Mouse (Mus musculus): ENCODE measurements around the gene Prelid3b. TPM values are rescaled to one million over a fixed set of nuclear protein-coding genes. Genes with fewer than 3 reads are reported as not detected.

Gene Prelid3b
- polyA plus RNA-seq, 1 experiment from 2014 or later, result 130 TPM

GRCm38 (mm10) chr2:174438737-174439449 is 34.0 kb downstream of the Prelid3b start, which contains the start of gene Ctsz:
Gene Ctsz, minus strand, starts transcription at chr2:174439039.
- Histone ChIP-seq H3K4me1 (replicated peaks; ENCODE audit: control insufficient read depth, insufficient read depth, low read length) (no peaks in the 10 kb centered on the region), H3K27ac (ENCODE audit: low read depth, low read length) (no peak within 1 kb of the TSS), H3K27me3 (ENCODE audit: control insufficient read depth, insufficient read depth, low read length) (no peaks in the 10 kb centered on the region)

GRCm38 (mm10) chr2:174438181-174438580 is 34.7 kb downstream of the Prelid3b start:
- WGBS, result 67% methylated on average over 11 of the region's 11 CpGs
- peak overlapping the region; percentile 68 for H3K9ac ChIP-seq (ENCODE audit: low read depth, low read length)
- H3K4me1 ChIP-seq (replicated peaks; ENCODE audit: control insufficient read depth, insufficient read depth, low read length), result no peaks in the 10 kb centered on the region

More at GRCm38 (mm10) chr2:174438737-174439449, 34.0 kb downstream of the Prelid3b start, which contains the start of gene Ctsz:
- DNase-seq (ENCODE audit: low spot score) (peak; percentile 76), ATAC-seq (ENCODE audit: low FRiP score) (peak; percentile 87)
- under 1% methylated on average over 38 of the region's 38 CpGs for WGBS
- Histone ChIP-seq H3K4me2 (replicated peaks; ENCODE audit: low read depth, low read length) (peak within 1 kb of the TSS; percentile 70), H3K9me3 (ENCODE audit: control insufficient read depth, low read length) (no peaks in the 10 kb centered on the region), H3K36me3 (ENCODE audit: control insufficient read depth, insufficient read depth, low read length) (no peaks in the 10 kb centered on the region), H3K4me3 (ENCODE audit: low read depth, low read length) (peak within 1 kb of the TSS; percentile 41), H3K9ac (ENCODE audit: low read depth, low read length) (peak within 1 kb of the TSS; percentile 68)

GRCm38 (mm10) chr2:174437697-174437982 is 35.2 kb downstream of the Prelid3b start:
- H3K9me3 ChIP-seq (ENCODE audit: control insufficient read depth, low read length), result no peaks in the 10 kb centered on the region
- DNase-seq (ENCODE audit: low spot score) (no peak), ATAC-seq (ENCODE audit: low FRiP score) (no peak)
- H3K36me3 ChIP-seq (ENCODE audit: control insufficient read depth, insufficient read depth, low read length), result no peaks in the 10 kb centered on the region
- WGBS, result 97% methylated on average over 4 of the region's 4 CpGs
- H3K4me2 ChIP-seq (replicated peaks; ENCODE audit: low read depth, low read length), result peak overlapping the region; percentile 70; the same call in 1 of the 2 replicates
- H3K4me1 ChIP-seq (replicated peaks; ENCODE audit: control insufficient read depth, insufficient read depth, low read length), result no peaks in the 10 kb centered on the region
- H3K27me3 ChIP-seq (ENCODE audit: control insufficient read depth, insufficient read depth, low read length), result no peaks in the 10 kb centered on the region
- H3K27ac ChIP-seq (ENCODE audit: low read depth, low read length), result no peak overlapping the region
- no peak overlapping the region for H3K4me3 ChIP-seq (ENCODE audit: low read depth, low read length)
- no peak overlapping the region; the same call in 1 of the 2 replicates for H3K9ac ChIP-seq (ENCODE audit: low read depth, low read length)

More at GRCm38 (mm10) chr2:174438181-174438580, 34.7 kb downstream of the Prelid3b start:
- H3K4me3 ChIP-seq (ENCODE audit: low read depth, low read length), result peak overlapping the region; percentile 41
- H3K36me3 ChIP-seq (ENCODE audit: control insufficient read depth, insufficient read depth, low read length), result no peaks in the 10 kb centered on the region
- no peak for ATAC-seq (ENCODE audit: low FRiP score)
- H3K9me3 ChIP-seq (ENCODE audit: control insufficient read depth, low read length), result no peaks in the 10 kb centered on the region
- peak overlapping the region; percentile 70 for H3K4me2 ChIP-seq (replicated peaks; ENCODE audit: low read depth, low read length)
- no peak overlapping the region for H3K27ac ChIP-seq (ENCODE audit: low read depth, low read length)
- no peaks in the 10 kb centered on the region for H3K27me3 ChIP-seq (ENCODE audit: control insufficient read depth, insufficient read depth, low read length)
- DNase-seq (ENCODE audit: low spot score), result no peak

- Histone ChIP-seq H3K9ac (ENCODE audit: low read depth, low read length) (no peak overlapping the region), H3K27ac (ENCODE audit: low read depth, low read length) (no peak overlapping the region), H3K36me3 (ENCODE audit: control insufficient read depth, insufficient read depth, low read length) (no peaks in the 10 kb centered on the region), H3K27me3 (ENCODE audit: control insufficient read depth, insufficient read depth, low read length) (no peaks in the 10 kb centered on the region), H3K9me3 (ENCODE audit: control insufficient read depth, low read length) (no peaks in the 10 kb centered on the region), H3K4me2 (replicated peaks; ENCODE audit: low read depth, low read length) (no peak overlapping the region), H3K4me1 (replicated peaks; ENCODE audit: control insufficient read depth, insufficient read depth, low read length) (no peaks in the 10 kb centered on the region), H3K4me3 (ENCODE audit: low read depth, low read length) (no peak overlapping the region)
- ATAC-seq (ENCODE audit: low FRiP score) (no peak), DNase-seq (ENCODE audit: low spot score) (no peak)
- WGBS, result 95% methylated on average over 7 of the region's 7 CpGs
Measured at GRCm38 (mm10) chr2:174436916-174437696, 35.8 kb downstream of the Prelid3b start.

- Histone ChIP-seq H3K4me1 (replicated peaks; ENCODE audit: control insufficient read depth, insufficient read depth, low read length) (no peaks in the 10 kb centered on the region), H3K9ac (ENCODE audit: low read depth, low read length) (no peak overlapping the region), H3K9me3 (ENCODE audit: control insufficient read depth, low read length) (no peaks in the 10 kb centered on the region), H3K27me3 (ENCODE audit: control insufficient read depth, insufficient read depth, low read length) (no peaks in the 10 kb centered on the region), H3K4me2 (replicated peaks; ENCODE audit: low read depth, low read length) (no peak overlapping the region), H3K4me3 (ENCODE audit: low read depth, low read length) (no peak overlapping the region), H3K36me3 (ENCODE audit: control insufficient read depth, insufficient read depth, low read length) (no peaks in the 10 kb centered on the region), H3K27ac (ENCODE audit: low read depth, low read length) (no peak overlapping the region)
- DNase-seq (ENCODE audit: low spot score), result no peak
- no peak for ATAC-seq (ENCODE audit: low FRiP score)
- 95% methylated on average over 26 of the region's 26 CpGs for WGBS
Measured at GRCm38 (mm10) chr2:174436076-174436701, 36.7 kb downstream of the Prelid3b start.

- Histone ChIP-seq H3K27me3 (ENCODE audit: control insufficient read depth, insufficient read depth, low read length) (no peaks in the 10 kb centered on the region), H3K4me2 (replicated peaks; ENCODE audit: low read depth, low read length) (no peak overlapping the region), H3K9me3 (ENCODE audit: control insufficient read depth, low read length) (no peaks in the 10 kb centered on the region), H3K36me3 (ENCODE audit: control insufficient read depth, insufficient read depth, low read length) (no peaks in the 10 kb centered on the region), H3K27ac (ENCODE audit: low read depth, low read length) (no peak overlapping the region), H3K9ac (ENCODE audit: low read depth, low read length) (no peak overlapping the region), H3K4me1 (replicated peaks; ENCODE audit: control insufficient read depth, insufficient read depth, low read length) (no peaks in the 10 kb centered on the region), H3K4me3 (ENCODE audit: low read depth, low read length) (no peak overlapping the region)
- ATAC-seq (ENCODE audit: low FRiP score) (no peak), DNase-seq (ENCODE audit: low spot score) (no peak)
- 96% methylated on average over 9 of the region's 9 CpGs for WGBS
Measured at GRCm38 (mm10) chr2:174434943-174435342, 37.9 kb downstream of the Prelid3b start.

GRCm38 (mm10) chr2:174428996-174429591 is 43.8 kb downstream of the Prelid3b start:
- no peak overlapping the region for H3K27ac ChIP-seq (ENCODE audit: low read depth, low read length)
- no peak overlapping the region for H3K4me3 ChIP-seq (ENCODE audit: low read depth, low read length)
- no peak overlapping the region for H3K4me2 ChIP-seq (replicated peaks; ENCODE audit: low read depth, low read length)
- H3K27me3 ChIP-seq (ENCODE audit: control insufficient read depth, insufficient read depth, low read length), result no peaks in the 10 kb centered on the region
- ATAC-seq (ENCODE audit: low FRiP score) (peak; percentile 27; the same call in 1 of the 2 replicates), DNase-seq (ENCODE audit: low spot score) (no peak)
- no peak overlapping the region for H3K9ac ChIP-seq (ENCODE audit: low read depth, low read length)
- no peaks in the 10 kb centered on the region for H3K4me1 ChIP-seq (replicated peaks; ENCODE audit: control insufficient read depth, insufficient read depth, low read length)
- WGBS, result 82% methylated on average over 10 of the region's 10 CpGs
- H3K36me3 ChIP-seq (ENCODE audit: control insufficient read depth, insufficient read depth, low read length), result peaks cover 18% of the 10 kb centered on the region; the same call in 1 of the 2 replicates
- H3K9me3 ChIP-seq (ENCODE audit: control insufficient read depth, low read length), result no peaks in the 10 kb centered on the region

- Histone ChIP-seq H3K27ac (ENCODE audit: low read depth, low read length) (no peak overlapping the region), H3K27me3 (ENCODE audit: control insufficient read depth, insufficient read depth, low read length) (no peaks in the 10 kb centered on the region), H3K4me3 (ENCODE audit: low read depth, low read length) (no peak overlapping the region), H3K36me3 (ENCODE audit: control insufficient read depth, insufficient read depth, low read length) (peaks cover 20% of the 10 kb centered on the region; the same call in 1 of the 2 replicates), H3K9me3 (ENCODE audit: control insufficient read depth, low read length) (no peaks in the 10 kb centered on the region), H3K9ac (ENCODE audit: low read depth, low read length) (no peak overlapping the region), H3K4me1 (replicated peaks; ENCODE audit: control insufficient read depth, insufficient read depth, low read length) (no peaks in the 10 kb centered on the region), H3K4me2 (replicated peaks; ENCODE audit: low read depth, low read length) (no peak overlapping the region)
- 81% methylated on average over 18 of the region's 18 CpGs for WGBS
- no peak for ATAC-seq (ENCODE audit: low FRiP score)
- DNase-seq (ENCODE audit: low spot score), result no peak
Measured at GRCm38 (mm10) chr2:174428076-174428835, 44.6 kb downstream of the Prelid3b start.

All from hindbrain, embryonic 11.5 days (tissue).